Mouse (Mus musculus) kidney, embryonic 15.5 days (tissue): Measurements from ENCODE around the gene Ado. TPM values are rescaled to one million over a fixed set of nuclear protein-coding genes. Genes with fewer than 3 reads are reported as not detected.

Source experiments
- ATAC-seq: fragments of 200-750 bp; cut with Nextera tagmentation; replicated peaks from 2 replicates; pipeline ENCODE4 v1.8.0; 2017; ENCODE audit warnings: moderate TSS enrichment; ENCODE audit not compliant: low FRiP score
- H3K27ac ChIP-seq: fragments of 300-500 bp; sonication (generic); 2 replicates; pipeline ENCODE4 v1.5.1; 2015; ENCODE audit warnings: mild to moderate bottlenecking, inconsistent platforms
- H3K27me3 ChIP-seq: fragments of 300-500 bp; sonication (generic); 2 replicates; pipeline ENCODE4 v1.6.1; 2015; ENCODE audit warnings: inconsistent platforms
- H3K36me3 ChIP-seq: fragments of 300-500 bp; sonication (generic); 2 replicates; pipeline ENCODE4 v1.6.1; 2015; ENCODE audit warnings: inconsistent platforms
- H3K4me1 ChIP-seq: fragments of 300-500 bp; sonication (generic); 2 replicates; pipeline ENCODE4 v1.6.1; 2015; ENCODE audit warnings: inconsistent platforms
- H3K4me2 ChIP-seq: fragments of 300-500 bp; sonication (generic); 2 replicates; pipeline ENCODE4 v1.6.1; 2015; ENCODE audit warnings: moderate library complexity, mild to moderate bottlenecking, inconsistent platforms
- H3K4me3 ChIP-seq: fragments of 300-500 bp; sonication (generic); replicated peaks from 2 replicates; pipeline ENCODE4 v1.5.1; 2015; ENCODE audit warnings: mild to moderate bottlenecking, inconsistent platforms
- H3K9ac ChIP-seq: fragments of 300-500 bp; sonication (generic); 2 replicates; pipeline ENCODE4 v1.6.1; 2015; ENCODE audit warnings: mild to moderate bottlenecking, inconsistent platforms
- H3K9me3 ChIP-seq: fragments of 300-500 bp; sonication (generic); replicated peaks from 2 replicates; pipeline ENCODE4 v1.6.1; 2016; ENCODE audit warnings: inconsistent platforms
- WGBS: fragments of 180-500 bp; shearing (Covaris S2); methylation state at CpG from one replicate; pipeline ENCODE4 v1.1.7; 2015; ENCODE audit warnings: mixed read lengths; 5-methylcytosine and 5-hydroxymethylcytosine counted together
- polyA plus RNA-seq: library from polyadenylated mRNA; unstranded; fragments of >200 nt; fragmentation: Nextera tagmentation; extraction: Ambion mirVana; gene quantifications from 2 replicates; pipeline ENCODE4 v1.2.1, GENCODE M21; 2015

The Ado gene
- polyA plus RNA-seq, 1 experiment from 2014 or later, result 70.1 TPM

DNA sequence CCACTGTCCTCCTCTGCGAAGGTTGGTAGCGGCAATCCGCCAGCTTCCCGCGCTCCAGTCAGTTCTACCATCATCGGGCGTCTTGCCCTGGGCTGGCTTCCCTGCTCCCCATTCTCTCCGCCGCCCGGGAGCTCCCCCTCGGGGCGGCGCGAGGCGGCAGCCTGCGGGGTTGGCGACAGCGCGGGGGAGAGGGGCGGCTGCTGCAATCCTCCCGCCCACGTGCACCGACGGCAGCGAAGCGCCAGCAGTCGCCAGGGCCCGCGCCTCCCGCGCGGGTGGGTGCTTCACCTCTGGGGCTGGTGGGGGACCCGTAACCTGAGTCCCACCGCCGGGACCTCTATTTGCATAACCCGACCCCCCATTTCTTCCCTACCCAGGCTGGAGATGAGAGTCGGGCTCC is 13.5 kb downstream of the Ado start, which contains the start of gene Egr2:
Gene Egr2 (plus strand): TSS at position 220 of the 400 bp plus-strand sequence.
- Histone ChIP-seq H3K4me2 (peak within 1 kb of the TSS; percentile 98), H3K4me1 (peaks cover 43% of the 10 kb centered on the region), H3K36me3 (no peaks in the 10 kb centered on the region), H3K4me3 (peak within 1 kb of the TSS; percentile 65), H3K9me3 (no peaks in the 10 kb centered on the region), H3K27me3 (peaks cover 81% of the 10 kb centered on the region), H3K27ac (no peak within 1 kb of the TSS), H3K9ac (peak within 1 kb of the TSS; percentile 30; the same call in 1 of the 2 replicates)
- no peak for ATAC-seq
- under 1% methylated on average over 37 of the region's 37 CpGs for WGBS

GRCm38 (mm10) chr10:67529769-67530168 is 19.0 kb downstream of the Ado start:
- no peak for ATAC-seq
- H3K36me3 ChIP-seq, result no peaks in the 10 kb centered on the region
- 78% methylated on average over 4 of the region's 4 CpGs for WGBS
- H3K27ac ChIP-seq, result no peak overlapping the region
- H3K27me3 ChIP-seq, result peaks cover 48% of the 10 kb centered on the region
- no peak overlapping the region for H3K4me2 ChIP-seq
- H3K4me1 ChIP-seq, result no peaks in the 10 kb centered on the region
- no peak overlapping the region for H3K4me3 ChIP-seq
- H3K9me3 ChIP-seq, result no peaks in the 10 kb centered on the region
- no peak overlapping the region for H3K9ac ChIP-seq

GRCm38 (mm10) chr10:67526435-67526834 is 22.3 kb downstream of the Ado start:
- Histone ChIP-seq H3K4me2 (no peak overlapping the region), H3K4me1 (no peaks in the 10 kb centered on the region), H3K9me3 (no peaks in the 10 kb centered on the region), H3K4me3 (no peak overlapping the region), H3K27me3 (peaks cover 15% of the 10 kb centered on the region; the same call in 1 of the 2 replicates), H3K36me3 (no peaks in the 10 kb centered on the region), H3K9ac (no peak overlapping the region), H3K27ac (no peak overlapping the region)
- WGBS, result 75% methylated on average over 9 of the region's 9 CpGs
- no peak for ATAC-seq

DNA sequence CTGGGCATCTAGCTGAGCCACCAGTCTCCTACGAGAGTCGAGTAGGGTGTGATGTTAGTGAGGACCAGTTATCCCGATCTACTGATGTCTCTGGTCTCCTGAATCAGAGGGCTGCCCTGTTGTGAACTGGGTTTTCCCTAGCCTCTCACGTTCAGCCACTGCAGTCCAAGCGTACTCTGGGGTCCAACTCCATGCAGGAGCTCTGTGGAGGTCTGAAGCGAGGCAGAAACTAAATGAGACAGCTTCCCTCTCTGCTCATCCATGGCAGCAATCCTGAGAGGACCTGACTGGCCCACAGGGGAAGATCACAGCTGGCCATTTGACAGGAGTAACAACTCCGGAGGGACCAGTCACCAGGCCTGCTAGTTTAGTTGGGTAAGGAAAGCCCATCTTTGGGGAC is 24.1 kb downstream of the Ado start:
- H3K36me3 ChIP-seq, result no peaks in the 10 kb centered on the region
- H3K4me3 ChIP-seq, result no peak overlapping the region
- H3K9me3 ChIP-seq, result no peaks in the 10 kb centered on the region
- no peaks in the 10 kb centered on the region for H3K4me1 ChIP-seq
- ATAC-seq, result no peak
- no peak overlapping the region for H3K9ac ChIP-seq
- H3K27ac ChIP-seq, result no peak overlapping the region
- no peak overlapping the region for H3K4me2 ChIP-seq
- WGBS, result 76% methylated on average over 7 of the region's 7 CpGs
- 0 out of 2 replicates have a peak, but pooled peaks cover 2% of the 10 kb centered on the region for H3K27me3 ChIP-seq

DNA sequence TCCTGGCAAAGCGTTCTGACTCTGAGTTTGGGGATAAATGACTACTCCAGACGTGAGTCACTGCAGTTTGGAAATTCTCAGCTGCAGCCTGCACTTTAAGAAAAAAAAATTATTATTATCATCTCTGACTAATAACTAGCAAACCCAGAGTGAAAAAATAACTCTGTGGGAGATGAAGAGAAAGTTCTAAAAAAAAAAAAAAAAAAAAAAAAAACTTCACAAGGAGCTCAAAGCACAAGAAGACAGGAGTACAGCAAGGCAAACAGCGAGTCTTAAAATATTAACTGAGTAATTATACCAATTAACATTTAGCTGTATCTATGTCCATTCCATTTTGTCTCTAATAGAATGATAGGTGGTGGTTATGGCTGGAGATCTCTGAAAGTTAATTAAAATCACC is 24.6 kb downstream of the Ado start:
- no peaks in the 10 kb centered on the region for H3K27me3 ChIP-seq
- ATAC-seq, result no peak
- H3K36me3 ChIP-seq, result no peaks in the 10 kb centered on the region
- no peak overlapping the region for H3K4me3 ChIP-seq
- H3K9ac ChIP-seq, result no peak overlapping the region
- 77% methylated on average over 3 of the region's 3 CpGs for WGBS
- no peaks in the 10 kb centered on the region for H3K9me3 ChIP-seq
- no peak overlapping the region for H3K27ac ChIP-seq
- H3K4me1 ChIP-seq, result no peaks in the 10 kb centered on the region
- H3K4me2 ChIP-seq, result no peak overlapping the region

DNA sequence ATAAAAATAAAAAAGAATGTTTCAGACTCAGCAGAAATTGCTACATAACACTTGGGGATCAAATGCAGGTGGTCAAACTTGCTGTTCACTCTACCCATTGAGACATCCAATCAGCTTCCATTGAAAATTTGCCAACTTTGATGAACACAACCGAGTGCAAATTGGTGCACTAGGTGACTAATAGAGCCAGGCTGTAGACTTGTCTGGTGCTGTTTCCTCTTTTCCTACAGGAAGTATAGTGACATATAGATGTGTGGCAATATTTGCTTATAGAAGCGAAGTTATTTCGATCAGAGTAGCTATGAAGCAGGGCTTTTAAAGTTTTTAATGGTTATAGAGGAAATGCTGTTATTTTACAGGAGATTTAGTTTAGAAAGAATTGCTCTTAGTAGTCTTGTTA is 30.0 kb downstream of the Ado start:
- Histone ChIP-seq H3K27me3 (no peaks in the 10 kb centered on the region), H3K27ac (no peak overlapping the region), H3K4me1 (no peaks in the 10 kb centered on the region), H3K4me3 (no peak overlapping the region), H3K36me3 (no peaks in the 10 kb centered on the region), H3K9me3 (no peaks in the 10 kb centered on the region), H3K9ac (no peak overlapping the region), H3K4me2 (no peak overlapping the region)
- ATAC-seq, result no peak
- 93% methylated on average over 3 of the region's 3 CpGs for WGBS

- Histone ChIP-seq H3K4me2 (no peak overlapping the region), H3K4me3 (no peak overlapping the region), H3K27me3 (no peaks in the 10 kb centered on the region), H3K9me3 (0 out of 2 replicates have a peak, but pooled peaks cover 2% of the 10 kb centered on the region), H3K4me1 (no peaks in the 10 kb centered on the region), H3K36me3 (no peaks in the 10 kb centered on the region), H3K9ac (no peak overlapping the region), H3K27ac (no peak overlapping the region)
- WGBS, result 56% methylated on average over 7 of the region's 7 CpGs
- ATAC-seq, result no peak
Measured at GRCm38 (mm10) chr10:67512871-67513270, 35.9 kb downstream of the Ado start.

DNA sequence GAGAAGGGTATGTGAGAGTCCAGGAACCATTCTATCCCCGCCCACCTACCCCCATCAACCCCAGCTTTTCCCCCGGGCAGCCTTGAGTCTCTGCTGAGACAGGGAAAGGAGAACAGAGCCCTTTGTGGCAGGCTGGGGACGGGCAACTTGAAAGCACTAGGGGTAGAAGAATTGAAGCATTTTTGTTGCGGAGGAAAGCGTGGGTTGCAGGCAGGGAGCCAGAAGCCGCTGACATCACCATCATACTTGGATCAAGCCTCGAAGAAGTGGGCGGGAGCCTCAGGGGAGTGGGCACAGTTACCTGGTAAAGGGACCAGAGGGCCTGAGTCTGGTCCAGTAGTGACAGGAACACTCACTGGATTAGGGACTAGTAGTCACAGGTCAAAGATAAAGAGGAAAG is 36.5 kb downstream of the Ado start:
- no peaks in the 10 kb centered on the region for H3K36me3 ChIP-seq

GRCm38 (mm10) chr10:67505248-67505647 is 43.5 kb downstream of the Ado start:
- Histone ChIP-seq H3K27ac (no peak overlapping the region), H3K9me3 (0 out of 2 replicates have a peak, but pooled peaks cover 3% of the 10 kb centered on the region), H3K9ac (no peak overlapping the region), H3K4me2 (no peak overlapping the region), H3K36me3 (no peaks in the 10 kb centered on the region), H3K4me3 (no peak overlapping the region), H3K4me1 (peaks cover 8% of the 10 kb centered on the region; the same call in 1 of the 2 replicates), H3K27me3 (no peaks in the 10 kb centered on the region)
- WGBS, result 69% methylated on average over 3 of the region's 3 CpGs
- ATAC-seq, result no peak

More for the DNA sequence above, 36.5 kb downstream of the Ado start:
- WGBS, result 77% methylated on average over 8 of the region's 8 CpGs
- Histone ChIP-seq H3K4me3 (no peak overlapping the region), H3K9me3 (0 out of 2 replicates have a peak, but pooled peaks cover 3% of the 10 kb centered on the region), H3K27ac (no peak overlapping the region), H3K4me1 (no peaks in the 10 kb centered on the region), H3K9ac (no peak overlapping the region), H3K27me3 (no peaks in the 10 kb centered on the region), H3K4me2 (no peak overlapping the region)
- no peak for ATAC-seq

GRCm38 (mm10) chr10:67504046-67504445 is 44.7 kb downstream of the Ado start:
- Histone ChIP-seq H3K9me3 (0 out of 2 replicates have a peak, but pooled peaks cover 3% of the 10 kb centered on the region), H3K27me3 (no peaks in the 10 kb centered on the region), H3K36me3 (no peaks in the 10 kb centered on the region), H3K4me1 (peaks cover 8% of the 10 kb centered on the region; the same call in 1 of the 2 replicates), H3K27ac (no peak overlapping the region), H3K4me2 (no peak overlapping the region), H3K9ac (no peak overlapping the region), H3K4me3 (no peak overlapping the region)
- no peak for ATAC-seq
- 49% methylated on average over 5 of the region's 5 CpGs for WGBS

DNA sequence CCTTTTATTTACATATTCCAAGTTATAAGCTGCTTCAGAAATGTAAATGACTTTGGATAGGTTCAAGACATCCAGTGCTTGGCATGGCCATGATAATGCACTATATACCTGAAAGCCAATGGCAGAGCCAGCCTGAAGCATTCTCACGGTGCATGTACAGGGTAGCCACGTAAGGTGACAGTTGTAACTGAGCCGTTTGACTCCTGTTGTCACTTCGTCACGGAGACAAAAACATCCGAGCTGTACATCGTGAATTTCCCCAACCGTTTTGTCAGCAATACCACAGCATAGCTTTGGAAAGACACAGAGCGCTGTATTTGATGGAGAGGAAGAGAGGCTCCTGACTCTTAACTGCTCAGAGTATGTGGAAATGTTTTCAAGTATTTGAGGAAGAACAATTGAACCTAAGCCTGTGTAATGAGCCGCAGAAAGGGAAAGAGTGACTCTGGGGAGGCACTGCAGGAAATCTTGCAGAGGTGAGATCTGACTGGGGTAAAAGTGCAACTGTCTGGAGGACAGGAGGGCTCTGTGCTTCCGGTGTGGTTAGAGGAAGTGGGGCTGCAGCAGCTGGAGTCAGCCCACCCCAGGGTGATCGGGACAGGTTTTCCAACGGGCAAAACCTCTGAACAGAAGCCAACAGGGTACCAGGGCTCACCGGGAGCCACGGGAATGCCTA is 45.3 kb downstream of the Ado start:
- Histone ChIP-seq H3K27me3 (no peaks in the 10 kb centered on the region), H3K9ac (no peak overlapping the region), H3K36me3 (no peaks in the 10 kb centered on the region), H3K4me3 (no peak overlapping the region), H3K4me2 (no peak overlapping the region), H3K9me3 (0 out of 2 replicates have a peak, but pooled peaks cover 3% of the 10 kb centered on the region), H3K27ac (no peak overlapping the region), H3K4me1 (peaks cover 8% of the 10 kb centered on the region; the same call in 1 of the 2 replicates)
- 53% methylated on average over 15 of the region's 15 CpGs for WGBS
- no peak for ATAC-seq

DNA sequence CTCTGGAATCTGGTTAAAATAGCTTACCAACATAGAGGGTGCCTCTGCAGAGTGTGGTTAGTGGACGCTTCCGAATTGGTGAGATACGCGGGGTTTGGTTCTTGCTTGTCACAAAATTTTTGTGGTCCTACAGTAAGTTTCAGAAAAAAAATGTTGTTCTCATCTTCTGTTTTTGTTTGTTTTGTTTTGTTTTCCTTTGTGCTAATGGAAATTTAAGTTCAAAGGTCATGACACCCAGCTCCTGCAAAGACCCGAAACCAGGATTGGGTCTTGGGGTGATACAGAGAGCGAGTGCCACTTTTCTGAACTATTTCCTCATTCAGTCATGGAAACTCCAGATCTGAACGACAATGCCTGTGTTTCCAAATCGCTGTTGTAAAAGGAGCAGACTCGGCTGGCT is 50.8 kb downstream of the Ado start:
- H3K4me1 ChIP-seq, result no peaks in the 10 kb centered on the region
- no peaks in the 10 kb centered on the region for H3K36me3 ChIP-seq
- no peak for ATAC-seq
- H3K4me2 ChIP-seq, result no peak overlapping the region
- no peak overlapping the region for H3K4me3 ChIP-seq
- H3K9me3 ChIP-seq, result no peaks in the 10 kb centered on the region
- no peaks in the 10 kb centered on the region for H3K27me3 ChIP-seq
- H3K27ac ChIP-seq, result no peak overlapping the region
- H3K9ac ChIP-seq, result no peak overlapping the region
- 91% methylated on average over 9 of the region's 9 CpGs for WGBS
